Mouse (Mus musculus) layer of hippocampus, adult 2 months (tissue): Measurements from ENCODE around the gene Uhrf1bp1. TPM values are rescaled to one million over a fixed set of nuclear protein-coding genes. Genes with fewer than 3 reads are reported as not detected.

ENCODE experiments used
- DNase-seq, 2 experiments: peaks; one replicate each; pipeline ENCODE4 v3.0.0; 2022; ENCODE audit warnings: low spot score in 2 of 2
- H3K27ac ChIP-seq: fragments of 200-600 bp; 2 replicates; pipeline ENCODE4 v1.8.1; 2022
- H3K4me3 ChIP-seq: fragments of 200-600 bp; 2 replicates; pipeline ENCODE4 v1.8.1; 2022; ENCODE audit warnings: mild to moderate bottlenecking
- CTCF ChIP-seq: fragments of 200-600 bp; conservative IDR thresholded peaks from 2 replicates; pipeline ENCODE4 v1.8.1; 2022; ENCODE audit warnings: antibody characterized with exemption, mild to moderate bottlenecking, moderate library complexity
- total RNA-seq, 2 experiments: library from RNA; stranded (reverse); gene quantifications; 2 replicates each; pipeline ENCODE4 v1.2.3; 2021

Uhrf1bp1 gene
- total RNA-seq, 2 experiments from 2014 or later: 13.5 to 13.9 TPM

DNA sequence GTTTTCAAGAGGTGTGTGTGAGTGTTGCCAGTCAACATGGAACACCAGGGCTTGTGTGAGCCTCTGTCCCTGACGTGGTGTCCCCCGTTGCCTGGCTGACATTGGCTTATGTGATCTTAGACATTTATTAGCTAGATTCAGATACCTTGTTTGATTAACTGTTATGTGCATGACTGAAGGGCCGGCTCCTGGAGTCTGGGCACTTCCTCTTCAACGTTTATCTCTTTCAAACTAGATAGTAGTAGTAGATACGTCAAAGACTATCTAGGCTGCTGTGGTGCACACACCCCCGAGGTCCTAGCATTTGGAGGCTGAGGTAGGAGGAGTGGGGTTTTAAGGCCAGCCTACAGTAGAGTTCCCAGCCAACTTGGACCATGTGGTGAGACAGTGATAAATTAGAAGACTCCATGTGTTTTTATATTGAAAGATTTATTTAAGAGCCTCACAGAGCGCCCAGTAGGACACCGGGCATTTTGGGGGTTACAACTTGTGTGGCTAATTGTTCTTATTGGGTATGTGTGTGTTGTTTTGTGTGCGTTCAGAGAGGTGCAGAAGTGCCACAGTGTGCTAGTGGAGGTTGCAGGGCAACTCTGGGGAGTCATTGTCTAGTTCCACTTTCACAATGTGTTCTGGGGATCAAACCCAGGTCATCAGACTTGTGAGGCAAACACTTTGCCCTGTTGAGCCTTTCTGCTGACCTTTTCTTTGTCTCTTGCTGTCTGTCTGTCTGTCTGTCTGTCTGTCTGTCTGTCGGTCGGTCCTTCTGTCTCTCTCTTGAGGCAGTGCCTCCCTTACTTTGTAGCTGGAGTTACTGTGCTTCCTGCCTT is 1.6 kb downstream of the Uhrf1bp1 start:
- no peak for TF ChIP-seq CTCF
- peak overlapping the region; percentile 89; the same call in 1 of the 2 replicates for H3K27ac ChIP-seq

DNA sequence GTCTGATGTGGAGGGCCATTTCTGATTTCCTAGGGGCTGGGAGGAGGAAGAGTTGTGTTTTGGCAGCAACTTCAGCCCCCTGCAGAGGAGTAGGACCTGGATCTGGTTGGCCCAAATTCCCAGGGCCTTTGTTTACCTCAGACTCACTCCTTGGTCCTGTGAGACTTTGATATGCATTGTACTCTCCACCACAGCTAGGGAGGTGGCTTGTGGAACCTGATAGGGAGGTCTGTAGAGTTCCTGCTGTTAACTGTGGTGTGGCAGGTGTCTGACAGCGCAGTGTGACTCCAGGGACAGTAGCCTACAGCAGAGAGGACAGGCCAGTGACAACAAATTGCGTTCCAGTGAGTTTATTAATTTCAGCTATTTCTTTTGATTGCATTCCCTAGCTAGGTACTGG is 2.9 kb downstream of the Uhrf1bp1 start:
- H3K27ac ChIP-seq: no peak overlapping the region
- TF ChIP-seq CTCF: no peak
- no peak for DNase-seq
- no peak overlapping the region for H3K4me3 ChIP-seq

More for the DNA sequence above, 1.6 kb downstream of the Uhrf1bp1 start:
- no peak for DNase-seq
- peak overlapping the region; percentile 98 for H3K4me3 ChIP-seq

DNA sequence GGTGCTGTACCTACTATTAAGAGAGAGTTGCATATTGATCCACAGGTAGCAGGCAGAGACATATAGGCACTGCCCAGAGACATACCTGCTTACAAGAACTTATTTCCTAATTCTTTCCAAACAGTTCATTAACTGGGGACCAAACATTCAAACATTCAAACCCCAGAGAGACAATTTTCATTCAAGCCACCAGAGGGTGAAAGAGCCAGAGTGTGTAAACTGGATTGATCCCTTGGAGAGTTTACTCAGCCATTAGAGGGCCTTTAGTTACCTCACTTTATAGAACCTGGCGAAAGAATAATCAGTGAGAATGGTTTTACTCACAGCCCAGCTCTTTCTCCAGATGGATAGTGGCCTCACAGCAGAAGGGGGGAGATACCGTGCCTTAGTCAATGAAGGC is 9.2 kb downstream of the Uhrf1bp1 start:
- H3K4me3 ChIP-seq: no peak overlapping the region
- H3K27ac ChIP-seq: no peak overlapping the region
- no peak for DNase-seq
- TF ChIP-seq CTCF: peak; percentile 70

DNA sequence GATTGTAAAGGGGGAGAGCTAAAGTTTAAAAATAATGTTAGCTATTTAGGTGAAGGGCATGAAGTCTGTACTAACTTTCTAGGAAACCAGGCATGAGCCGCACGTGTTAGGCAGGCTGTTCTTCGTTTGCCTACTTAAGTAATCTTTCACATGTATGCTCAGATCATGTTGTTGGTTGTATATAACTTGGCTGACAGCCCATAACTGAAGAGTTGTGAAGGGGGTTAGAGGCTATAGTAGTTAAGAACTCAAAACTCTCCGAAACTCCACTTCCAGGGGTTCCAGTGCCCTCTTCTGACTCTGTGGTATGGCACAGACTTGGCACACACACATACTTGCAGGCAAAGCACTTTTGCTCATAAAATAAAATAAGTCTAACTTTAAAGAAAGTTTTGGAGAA is 10.5 kb downstream of the Uhrf1bp1 start:
- TF ChIP-seq CTCF: no peak
- Histone ChIP-seq H3K27ac (no peak overlapping the region), H3K4me3 (no peak overlapping the region)
- no peak for DNase-seq

DNA sequence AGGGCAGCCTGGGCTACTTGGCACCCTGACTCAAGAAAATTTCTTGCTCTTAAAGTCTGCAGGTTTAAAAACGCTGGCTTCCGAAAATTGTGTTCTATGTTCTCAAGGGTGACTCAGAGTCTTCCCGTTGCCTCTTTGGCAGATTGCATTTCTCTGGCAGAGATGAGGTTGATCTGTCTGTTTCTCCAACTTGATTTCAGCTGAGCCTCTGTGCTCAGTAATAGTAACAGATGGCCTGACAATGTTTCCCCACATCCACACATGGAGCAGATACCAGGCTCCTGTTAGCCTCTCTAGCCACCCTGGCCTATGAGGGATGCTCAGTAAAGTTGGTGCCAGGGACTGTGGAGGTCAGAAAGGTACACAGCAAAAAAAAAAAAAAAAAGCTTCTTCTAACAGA is 15.6 kb downstream of the Uhrf1bp1 start:
- H3K27ac ChIP-seq: peak overlapping the region; percentile 23; the same call in 1 of the 2 replicates
- no peak overlapping the region for H3K4me3 ChIP-seq
- peak; percentile 53 to 75 for DNase-seq
- TF ChIP-seq CTCF: no peak

DNA sequence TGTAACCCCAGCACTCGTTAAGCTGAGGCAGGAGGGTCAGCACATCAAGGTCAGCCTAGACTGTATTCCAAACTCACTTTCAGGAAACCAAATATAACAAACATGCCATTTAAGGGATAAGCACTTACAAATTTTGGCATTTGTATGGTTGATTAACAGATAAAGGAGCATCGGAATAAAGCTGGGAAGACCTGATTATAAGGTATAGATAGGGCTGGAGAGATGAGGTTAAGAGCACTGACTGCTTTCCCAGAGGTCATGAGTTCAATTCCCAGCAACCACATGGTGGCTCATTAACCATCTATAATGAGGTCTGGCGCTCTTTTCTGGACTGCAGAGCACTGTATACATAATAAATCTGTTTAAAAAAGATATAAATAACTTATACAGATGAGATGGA is 17.3 kb downstream of the Uhrf1bp1 start:
- no peak for DNase-seq
- no peak overlapping the region for H3K4me3 ChIP-seq
- no peak overlapping the region for H3K27ac ChIP-seq
- no peak for TF ChIP-seq CTCF

DNA sequence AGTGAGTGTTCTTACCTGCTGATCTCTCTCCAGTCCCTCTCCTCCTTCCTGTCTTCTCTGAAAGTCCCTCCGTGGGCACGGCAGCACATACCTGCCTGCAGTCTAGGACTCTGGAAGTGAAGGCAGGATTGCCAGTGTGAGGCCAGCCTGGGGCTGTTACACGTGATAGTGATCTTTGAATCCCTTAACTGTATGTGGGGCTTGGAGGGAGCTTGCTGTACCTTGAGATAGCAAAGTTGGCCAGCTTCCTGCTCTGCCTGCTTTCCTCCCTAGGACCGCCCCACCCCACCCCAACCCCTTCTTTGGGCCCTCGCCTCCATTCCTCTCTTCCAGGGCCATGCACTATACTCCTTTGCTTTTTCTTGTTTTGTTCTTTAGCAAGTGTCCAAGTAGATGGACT is 18.3 kb downstream of the Uhrf1bp1 start:
- H3K27ac ChIP-seq: no peak overlapping the region
- no peak overlapping the region for H3K4me3 ChIP-seq
- no peak for TF ChIP-seq CTCF
- no peak for DNase-seq

DNA sequence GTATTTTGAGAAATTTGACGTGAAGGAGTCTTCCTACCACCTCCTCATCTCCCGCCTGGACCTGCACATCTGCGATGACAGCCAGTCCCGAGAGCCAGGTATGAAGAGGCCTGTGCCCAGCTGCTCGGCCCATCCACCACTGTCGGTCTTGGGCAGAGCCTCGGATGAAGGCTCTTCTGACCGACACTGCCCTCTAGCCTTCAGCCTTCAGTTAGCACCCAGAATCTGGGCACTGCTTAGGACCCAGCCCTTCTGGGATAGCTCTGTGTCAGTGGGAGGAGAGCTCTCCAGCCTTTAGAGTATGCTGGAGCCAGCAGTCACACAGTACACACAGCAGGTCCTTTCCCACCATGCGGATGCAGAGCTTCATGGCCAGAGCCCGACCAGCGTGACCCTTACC is 25.3 kb downstream of the Uhrf1bp1 start:
- Histone ChIP-seq H3K27ac (no peak overlapping the region), H3K4me3 (no peak overlapping the region)
- peak; percentile 66 for TF ChIP-seq CTCF
- DNase-seq: no peak

DNA sequence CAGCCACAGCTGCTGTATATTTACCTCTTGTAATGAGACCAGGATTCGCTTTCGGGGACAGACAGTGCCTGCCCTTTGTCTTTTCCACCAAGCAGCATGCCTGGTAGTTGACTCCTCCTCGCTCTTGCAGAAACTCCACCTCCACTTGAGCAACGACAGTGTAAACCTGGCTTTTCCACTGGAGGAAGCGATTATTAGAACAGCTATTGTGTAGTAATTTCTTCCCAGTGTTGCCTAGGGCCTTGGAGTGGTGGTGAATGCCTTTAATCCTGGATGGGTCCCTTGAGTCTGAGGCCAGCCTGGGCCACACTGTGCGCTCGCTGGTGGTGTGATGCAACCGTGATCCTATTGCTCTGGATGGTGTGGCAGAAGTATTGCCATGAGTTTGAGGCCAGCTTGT is 26.9 kb downstream of the Uhrf1bp1 start:
- TF ChIP-seq CTCF: no peak
- DNase-seq: no peak
- H3K27ac ChIP-seq: no peak overlapping the region
- H3K4me3 ChIP-seq: no peak overlapping the region

DNA sequence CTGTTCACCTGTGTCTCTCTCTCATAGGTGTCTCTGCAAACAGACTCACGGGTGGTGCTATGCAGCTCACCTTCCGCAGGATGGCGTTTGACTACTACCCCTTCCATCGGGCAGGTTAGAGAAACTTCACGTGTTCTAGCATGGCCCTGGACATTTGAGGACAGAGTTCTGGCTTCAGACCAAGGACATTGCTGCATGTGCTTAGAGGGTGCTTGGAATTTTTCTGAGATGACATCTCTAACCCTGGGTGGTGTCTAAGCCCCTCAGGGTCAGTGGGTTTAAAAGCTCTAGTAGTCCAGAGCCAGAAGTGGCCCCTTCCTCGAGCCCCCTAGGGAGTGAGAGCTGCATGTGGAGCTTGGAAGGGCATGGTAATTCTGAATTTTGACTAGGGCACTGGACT is 27.8 kb downstream of the Uhrf1bp1 start:
- TF ChIP-seq CTCF: no peak
- no peak overlapping the region for H3K4me3 ChIP-seq
- no peak for DNase-seq
- no peak overlapping the region for H3K27ac ChIP-seq

DNA sequence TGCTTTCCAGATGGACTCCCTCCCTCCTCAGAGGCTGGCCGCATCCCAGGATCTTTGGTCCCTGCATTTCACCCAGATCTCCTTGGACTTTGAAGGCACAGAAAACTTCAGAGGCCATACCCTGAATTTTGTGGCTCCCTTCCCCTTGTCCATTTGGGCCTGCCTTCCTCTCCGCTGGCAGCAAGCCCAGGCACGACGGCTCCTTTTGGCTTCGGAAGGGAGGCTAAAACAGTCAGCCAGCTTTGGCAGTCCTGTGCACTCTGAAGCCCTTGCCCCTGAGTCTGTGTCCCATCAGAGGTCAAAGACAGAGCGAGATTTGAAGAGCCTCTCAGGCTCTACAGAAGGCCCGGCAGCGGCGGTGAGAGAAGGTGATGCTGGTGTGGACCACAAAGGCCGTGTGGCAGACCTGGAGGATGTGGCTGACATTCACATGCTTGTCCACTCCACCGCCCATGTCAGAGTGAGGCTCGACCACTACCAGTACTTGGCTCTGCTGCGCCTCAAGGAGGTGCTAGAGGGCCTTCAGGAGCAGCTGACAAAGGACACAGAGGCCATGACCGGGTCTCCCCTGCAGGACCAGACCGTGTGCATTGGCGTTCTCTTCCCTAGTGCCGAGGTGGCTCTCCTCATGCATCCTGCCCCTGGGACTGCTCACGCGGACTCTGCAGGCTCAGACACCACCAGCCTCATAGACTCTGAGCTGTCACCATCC is 30.4 kb downstream of the Uhrf1bp1 start:
- no peak for DNase-seq
- Histone ChIP-seq H3K27ac (no peak overlapping the region), H3K4me3 (no peak overlapping the region)
- TF ChIP-seq CTCF: peak; percentile 44

DNA sequence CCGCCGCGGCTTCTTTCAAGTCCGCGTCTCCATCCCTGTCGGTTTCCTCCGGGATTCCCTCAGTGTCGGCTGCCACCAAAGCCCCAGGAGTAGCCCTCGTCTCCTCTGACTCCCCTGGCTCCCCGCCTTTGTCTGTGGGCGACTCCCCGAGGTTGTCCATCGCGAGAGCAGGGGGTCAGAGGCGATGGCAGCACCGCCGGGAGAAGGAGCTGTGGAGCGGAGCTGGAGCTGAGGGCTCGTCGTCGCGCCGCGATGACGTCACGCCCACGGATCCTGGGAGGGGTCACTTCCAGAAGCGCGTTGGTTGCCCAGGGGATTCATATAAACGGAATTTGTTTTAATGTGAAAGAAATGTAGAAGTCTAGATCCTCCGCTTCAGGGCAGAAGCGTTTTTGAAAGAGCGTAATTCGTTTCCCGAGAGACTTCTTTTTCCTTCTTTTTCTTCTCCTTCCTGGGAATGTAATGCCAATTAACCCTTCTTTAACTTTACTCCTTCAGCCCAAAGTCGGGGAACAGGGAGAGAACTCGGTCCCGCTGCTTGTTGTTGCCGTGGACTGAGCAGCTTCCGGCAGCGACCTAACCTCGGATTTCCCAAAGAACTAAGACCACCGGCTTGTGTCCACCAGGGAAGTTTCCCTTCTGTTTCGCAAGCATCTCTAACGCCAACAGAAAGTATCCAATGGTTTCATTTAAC is 51.4 kb downstream of the Uhrf1bp1 start:
- peak; percentile 60 for TF ChIP-seq CTCF
- peak; percentile 93 to 98 for DNase-seq
- H3K4me3 ChIP-seq: peak overlapping the region; percentile 94
- peak overlapping the region; percentile 89 for H3K27ac ChIP-seq
